Mouse (Mus musculus) hindbrain, embryonic 11.5 days (tissue): ENCODE results near the gene Rgl1. TPM values are rescaled to one million over a fixed set of nuclear protein-coding genes. Genes with fewer than 3 reads are reported as not detected.

ENCODE experiments used
- ATAC-seq: fragments of 200-750 bp; cut with Nextera tagmentation; 2 replicates; pipeline ENCODE4 v1.8.0; 2017; ENCODE audit warnings: mild to moderate bottlenecking, moderate TSS enrichment, moderate library complexity; ENCODE audit not compliant: low FRiP score
- DNase-seq: peaks from one replicate; pipeline ENCODE4 v3.0.0-alpha.2; 2015; ENCODE audit warnings: low spot score
- H3K27ac ChIP-seq: fragments of 300-500 bp; sonication (generic); 2 replicates; pipeline ENCODE4 v1.5.1; 2014; ENCODE audit warnings: mild to moderate bottlenecking, low read depth, low read length
- H3K27me3 ChIP-seq: fragments of 300-500 bp; sonication (generic); 2 replicates; pipeline ENCODE4 v1.6.1; 2014; ENCODE audit warnings: mild to moderate bottlenecking, low read length, moderate library complexity, mixed read lengths; ENCODE audit not compliant: control insufficient read depth, insufficient read depth
- H3K36me3 ChIP-seq: fragments of 300-500 bp; sonication (generic); 2 replicates; pipeline ENCODE4 v1.6.1; 2014; ENCODE audit warnings: mild to moderate bottlenecking, low read length, moderate library complexity, mixed read lengths; ENCODE audit not compliant: control insufficient read depth, insufficient read depth
- H3K4me1 ChIP-seq: fragments of 300-500 bp; sonication (generic); replicated peaks from 2 replicates; pipeline ENCODE4 v1.6.1; 2014; ENCODE audit warnings: low read length, mixed read lengths; ENCODE audit not compliant: control insufficient read depth, insufficient read depth
- H3K4me2 ChIP-seq: fragments of 300-500 bp; sonication (generic); replicated peaks from 2 replicates; pipeline ENCODE4 v1.6.1; 2014; ENCODE audit warnings: mild to moderate bottlenecking, low read depth, low read length
- H3K4me3 ChIP-seq: fragments of 300-500 bp; sonication (generic); 2 replicates; pipeline ENCODE4 v1.5.1; 2014; ENCODE audit warnings: low read depth, low read length
- H3K9ac ChIP-seq: fragments of 300-500 bp; sonication (generic); 2 replicates; pipeline ENCODE4 v1.6.1; 2014; ENCODE audit warnings: low read depth, low read length
- H3K9me3 ChIP-seq: fragments of 300-500 bp; sonication (generic); 2 replicates; pipeline ENCODE4 v1.6.1; 2016; ENCODE audit warnings: low read length; ENCODE audit not compliant: control insufficient read depth
- WGBS: fragments of 180-500 bp; shearing (Covaris S2); extraction: QIAGEN DNeasy Blood & Tissue Kit; methylation state at CpG from one replicate; pipeline ENCODE4 v1.1.7; 2014; 5-methylcytosine and 5-hydroxymethylcytosine counted together
- polyA plus RNA-seq: library from polyadenylated mRNA; unstranded; fragments of >200 nt; fragmentation: Nextera tagmentation; extraction: Ambion mirVana; gene quantifications from 2 replicates; pipeline ENCODE4 v1.2.1, GENCODE M21; 2014

The Rgl1 gene
- polyA plus RNA-seq, 1 experiment from 2014 or later: 26.6 TPM

- no peak overlapping the region for H3K4me2 ChIP-seq
- DNase-seq (no peak), ATAC-seq (no peak)
- H3K4me1 ChIP-seq: no peaks in the 10 kb centered on the region
- no peaks in the 10 kb centered on the region for H3K27me3 ChIP-seq
- H3K27ac ChIP-seq: no peak overlapping the region
- H3K36me3 ChIP-seq: no peaks in the 10 kb centered on the region
- WGBS: 90% methylated on average over 1 of the region's 1 CpGs
- H3K9ac ChIP-seq: no peak overlapping the region
- H3K4me3 ChIP-seq: no peak overlapping the region
- no peaks in the 10 kb centered on the region for H3K9me3 ChIP-seq
Measured at GRCm38 (mm10) chr1:152490842-152491241, 275.3 kb downstream of the Rgl1 start.

DNA sequence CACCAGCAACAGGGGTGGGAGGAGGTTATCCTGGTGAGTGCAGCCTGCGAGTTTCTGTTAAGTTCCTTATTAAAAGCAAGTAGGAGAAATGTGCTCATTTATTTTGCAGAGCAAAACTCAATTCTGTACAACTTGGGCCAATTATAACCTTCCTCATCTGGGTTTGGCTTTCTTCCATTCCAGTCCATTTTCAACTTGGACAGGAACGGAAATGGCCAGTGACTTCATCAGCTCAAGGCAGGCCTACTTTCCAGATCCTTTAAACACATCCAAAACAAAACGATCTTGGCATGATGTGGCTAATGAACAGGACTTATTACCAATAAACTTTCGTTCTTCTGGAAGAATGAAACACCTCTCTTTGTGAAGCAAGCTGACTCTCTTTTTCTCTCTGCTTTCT is 290.0 kb downstream of the Rgl1 start:
- no peaks in the 10 kb centered on the region for H3K4me1 ChIP-seq
- no peak overlapping the region for H3K27ac ChIP-seq
- ATAC-seq (no peak), DNase-seq (no peak)
- no peaks in the 10 kb centered on the region for H3K9me3 ChIP-seq
- H3K4me2 ChIP-seq: no peak overlapping the region
- no peaks in the 10 kb centered on the region for H3K27me3 ChIP-seq
- H3K9ac ChIP-seq: no peak overlapping the region
- 85% methylated on average over 4 of the region's 4 CpGs for WGBS
- no peaks in the 10 kb centered on the region for H3K36me3 ChIP-seq
- H3K4me3 ChIP-seq: no peak overlapping the region

- no peak for DNase-seq
- Histone ChIP-seq H3K9me3 (no peaks in the 10 kb centered on the region), H3K9ac (no peak overlapping the region), H3K27ac (no peak overlapping the region), H3K4me3 (no peak overlapping the region), H3K4me2 (no peak overlapping the region), H3K36me3 (no peaks in the 10 kb centered on the region), H3K27me3 (no peaks in the 10 kb centered on the region), H3K4me1 (no peaks in the 10 kb centered on the region)
- ATAC-seq: no peak
- WGBS: 66% methylated on average over 9 of the region's 9 CpGs
Measured at GRCm38 (mm10) chr1:152468443-152468842, 297.7 kb downstream of the Rgl1 start.

Other genes starting within 250 kb of the Rgl1 start
- gene Apobec4, start 15.8 kb downstream of the Rgl1 start, polyA plus RNA-seq: not detected in 2 replicates
- gene Arpc5, start 191 bp upstream of the Rgl1 start, polyA plus RNA-seq: 339 and 340 TPM in 2 replicates
- 3.4 and 5.0 TPM in 2 replicates for gene Ncf2, start 33.8 kb upstream of the Rgl1 start, polyA plus RNA-seq
- gene Smg7, start 136.3 kb upstream of the Rgl1 start, polyA plus RNA-seq: 45.4 and 49.4 TPM in 2 replicates
- gene Nmnat2, start 188.6 kb upstream of the Rgl1 start, polyA plus RNA-seq: 28.9 and 36.7 TPM in 2 replicates